Mouse (Mus musculus): ENCODE measurements around the gene Arhgap29.

- TF ChIP-seq EP300 (IDR thresholded peaks at IDR 0.05; ENCODE audit: low read depth), result no peak
- no peak for TF ChIP-seq CTCF (IDR thresholded peaks at IDR 0.05; ENCODE audit: low read depth)
Observed at GRCm38 (mm10) chr3:121982450-121982849, 30.1 kb downstream of the Arhgap29 start.
